ENCODE assay signal across 8 mouse cellular contexts in the genomic region with DNA sequence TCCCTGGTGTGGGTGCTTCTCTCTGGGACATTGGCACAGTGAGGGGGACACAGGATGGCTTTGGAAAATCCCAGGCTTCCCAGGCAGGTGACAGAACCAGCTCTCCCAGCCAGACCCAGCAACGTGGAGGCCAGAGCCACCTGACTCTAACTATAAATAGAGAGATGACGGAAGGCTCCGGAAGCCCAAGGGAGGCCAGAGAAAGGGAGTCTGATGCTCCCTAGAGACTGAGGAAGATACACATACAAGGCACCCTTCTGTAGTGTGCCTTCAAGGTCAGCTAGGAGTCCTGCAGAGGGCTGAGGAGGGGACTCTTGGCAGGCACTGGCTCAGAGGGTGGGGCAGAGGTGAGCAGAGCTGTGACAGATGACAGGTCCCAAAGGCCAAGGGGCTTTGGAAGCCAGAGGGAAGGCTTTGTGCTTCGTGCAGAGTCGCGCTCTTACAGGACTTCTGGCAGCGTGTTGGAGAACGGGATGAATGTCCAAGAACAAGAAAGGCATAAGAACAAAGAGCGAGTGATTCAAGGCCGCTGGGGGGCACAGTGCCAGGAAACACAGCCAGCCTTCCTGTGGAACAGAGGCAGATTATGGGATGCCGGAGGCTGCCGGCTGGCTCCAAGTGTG. TPM values are rescaled to one million over a fixed set of nuclear protein-coding genes. Genes with fewer than 3 reads are reported as not detected.
DNase-seq lines count a peak whose midpoint lies in the region; ATAC-seq and TF ChIP-seq lines count a peak whose summit lies in the region.

No protein-coding gene starts in this region.

- intact Hi-C loops in gastrocnemius, adult 2 months (cut with DNase I) = loop anchor here (5.0 kb wide), 1 partner anchor 50 kb away; no protein-coding TSS in a partner anchor

- H3K9me3 ChIP-seq in hindbrain, embryonic 12.5 days (replicated peaks) = no peaks in the 10 kb centered on the region
- no peaks in the 10 kb centered on the region for H3K9me3 ChIP-seq in kidney, embryonic 14.5 days (ENCODE audit: control insufficient read depth, low read length)

- H3K4me3 ChIP-seq in gastrocnemius, adult 2 months = no peak overlapping the region
- H3K4me3 ChIP-seq in hindbrain, embryonic 12.5 days = no peak overlapping the region
- H3K4me3 ChIP-seq in lung, adult 2 months (replicated peaks; ENCODE audit: extremely low read depth, low read depth, low read length) = no peak overlapping the region
- H3K4me3 ChIP-seq in kidney, embryonic 14.5 days (ENCODE audit: low read length) = no peak overlapping the region

- 0 out of 2 replicates have a peak overlapping the region, but pooled peaks have one; percentile 4 for H3K9ac ChIP-seq in hindbrain, embryonic 12.5 days
- H3K9ac ChIP-seq in kidney, embryonic 14.5 days (ENCODE audit: low read depth, low read length) = no peak overlapping the region

- H3K36me3 ChIP-seq in hindbrain, embryonic 12.5 days = no peaks in the 10 kb centered on the region
- no peaks in the 10 kb centered on the region for H3K36me3 ChIP-seq in kidney, embryonic 14.5 days (ENCODE audit: control insufficient read depth, insufficient read depth, low read length)

- no peak for TF ChIP-seq CTCF in gastrocnemius, adult 2 months (IDR thresholded peaks at IDR 0.05)
- no peak for TF ChIP-seq CTCF in lung, adult 2 months (IDR thresholded peaks at IDR 0.05; ENCODE audit: insufficient read depth, low read length)

- WGBS in hindbrain, embryonic 12.5 days = 37% methylated on average over 12 of the region's 12 CpGs
- 20% methylated on average over 12 of the region's 12 CpGs for WGBS in lung, adult 2 months
- 57% methylated on average over 12 of the region's 12 CpGs for WGBS in kidney, embryonic 14.5 days

- no peak overlapping the region for H3K4me2 ChIP-seq in hindbrain, embryonic 12.5 days (replicated peaks)
- no peak overlapping the region for H3K4me2 ChIP-seq in kidney, embryonic 14.5 days (replicated peaks; ENCODE audit: low read depth, low read length)

- no peak for TF ChIP-seq POLR2A in lung, adult 2 months (IDR thresholded peaks at IDR 0.05; ENCODE audit: borderline replicate concordance, extremely low read depth, low read depth, low read length)

- no peak overlapping the region for H3K27ac ChIP-seq in gastrocnemius, adult 2 months
- no peak overlapping the region; the same call in 1 of the 2 replicates for H3K27ac ChIP-seq in hindbrain, embryonic 12.5 days
- H3K27ac ChIP-seq in kidney, embryonic 14.5 days (ENCODE audit: low read depth, low read length) = no peak overlapping the region

- ATAC-seq in hindbrain, embryonic 12.5 days (ENCODE audit: low FRiP score) = peak; percentile 32
- no peak for ATAC-seq in kidney, embryonic 14.5 days (ENCODE audit: low FRiP score, low TSS enrichment)

- H3K27me3 ChIP-seq in hindbrain, embryonic 12.5 days = peaks cover 20% of the 10 kb centered on the region; the same call in 1 of the 2 replicates
- peaks cover 4% of the 10 kb centered on the region for H3K27me3 ChIP-seq in kidney, embryonic 14.5 days (ENCODE audit: control insufficient read depth, insufficient read depth, low read length)

- peaks cover 16% of the 10 kb centered on the region for H3K4me1 ChIP-seq in hindbrain, embryonic 12.5 days
- no peaks in the 10 kb centered on the region for H3K4me1 ChIP-seq in lung, adult 2 months (ENCODE audit: control insufficient read depth, insufficient read depth, low read length)
- no peaks in the 10 kb centered on the region for H3K4me1 ChIP-seq in kidney, embryonic 14.5 days (ENCODE audit: control insufficient read depth, insufficient read depth, low read length)

- peak; percentile 85 for DNase-seq in adrenal gland, adult 2 months
- peak; percentile 58 for DNase-seq in cerebellum, adult 11 months
- DNase-seq in gastrocnemius, adult 2 months = peak; percentile 52
- DNase-seq in lung, adult 2 months = peak; percentile 8
- DNase-seq in right cerebral cortex, adult 18-20 months = peak; percentile 82
- DNase-seq in embryo, embryonic 9.5 days (ENCODE audit: extremely low spot score) = no peak

RNA-seq across cellular contexts. Expression of gene Dagla, which starts 37.3 kb away (rescaled TPM):
- 1 to 10 TPM; 6.5 to 6.8 TPM for total RNA-seq in adrenal gland, adult 2 months (2021)
- polyA plus RNA-seq in adrenal gland, adult 2 months (2012; rRNA removed) = 8.9 and 10.2 TPM in 2 replicates
- 1 to 10 TPM; 7.2 to 8.6 TPM for total RNA-seq in gastrocnemius, adult 2 months (2021)
- polyA plus RNA-seq in hindbrain, embryonic 12.5 days (2016; fragmentation: Nextera tagmentation; extraction: Ambion mirVana) = 4.9 and 5.1 TPM in 2 replicates
- polyA plus RNA-seq in lung, adult 2 months (2012; rRNA removed) = 15.3 TPM in 2 replicates
- 2.2 and 3.0 TPM in 2 replicates for polyA plus RNA-seq in kidney, embryonic 14.5 days (2014; fragmentation: Nextera tagmentation; extraction: Ambion mirVana)

RNA-seq across cellular contexts. Expression of gene Syt7, which starts 47.0 kb away (rescaled TPM):
- total RNA-seq in adrenal gland, adult 2 months (2021) = 10 to 100 TPM; 27.2 to 38.3 TPM
- polyA plus RNA-seq in adrenal gland, adult 2 months (2012; rRNA removed) = 12.2 and 13.5 TPM in 2 replicates
- total RNA-seq in gastrocnemius, adult 2 months (2021) = 1 to 10 TPM; 3.1 to 4.0 TPM
- polyA plus RNA-seq in hindbrain, embryonic 12.5 days (2016; fragmentation: Nextera tagmentation; extraction: Ambion mirVana) = 6.2 and 7.6 TPM in 2 replicates
- polyA plus RNA-seq in lung, adult 2 months (2012; rRNA removed) = 10.9 and 11.7 TPM in 2 replicates
- 2.1 and 2.3 TPM in 2 replicates for polyA plus RNA-seq in kidney, embryonic 14.5 days (2014; fragmentation: Nextera tagmentation; extraction: Ambion mirVana)
